Mouse (Mus musculus): ENCODE data around the gene Eipr1. TPM values are rescaled to one million over a fixed set of nuclear protein-coding genes. Genes with fewer than 3 reads are reported as not detected.
"Not testable (repeated sequence)": the region's sequence is repeated elsewhere in the genome, so short reads cannot be mapped to it uniquely, and the experiment has no call there.

Eipr1 gene
- polyA plus RNA-seq, 1 experiment from 2014 or later, result 25.6 TPM

- no peaks in the 10 kb centered on the region for H3K27me3 ChIP-seq
- in situ Hi-C loops (cut with MboI; ENCODE audit: low pct_unique_long_range_greater_than_20kb), result no loop called here
- DNase-seq (ENCODE audit: low read depth, low spot score), result no peak
- ChIA-PET POLR2A (no interaction called here), CTCF (no interaction called here)
- ATAC-seq, result no peak
- no peak for TF ChIP-seq CTCF (IDR thresholded peaks at IDR 0.05)
These were observed 19.0 kb upstream of the Eipr1 start for GRCm38 (mm10) chr12:28732631-28733030.

GRCm38 (mm10) chr12:28733520-28734245 lies 17.9 kb upstream of the Eipr1 start:
- in situ Hi-C loops (cut with MboI; ENCODE audit: low pct_unique_long_range_greater_than_20kb); CTCF ChIA-PET: not testable (repeated sequence)
- POLR2A ChIA-PET, result interaction anchor here (0.6 kb wide), 1 partner anchor 27 kb away, joined by 3 read pairs; no protein-coding TSS in a partner anchor

GRCm38 (mm10) chr12:28734271-28734670 lies 17.3 kb upstream of the Eipr1 start:
- ATAC-seq (no peak), DNase-seq (ENCODE audit: low read depth, low spot score) (no peak)
- CTCF ChIA-PET, result no interaction called here
- no peaks in the 10 kb centered on the region for H3K27me3 ChIP-seq
- in situ Hi-C loops (cut with MboI; ENCODE audit: low pct_unique_long_range_greater_than_20kb), result no loop called here
- TF ChIP-seq CTCF (IDR thresholded peaks at IDR 0.05), result no peak
- POLR2A ChIA-PET, result interaction anchor here (0.6 kb wide), 1 partner anchor 28 kb away, joined by 3 read pairs; no protein-coding TSS in a partner anchor

More at GRCm38 (mm10) chr12:28733520-28734245, 17.9 kb upstream of the Eipr1 start:
- ATAC-seq; H3K27me3 ChIP-seq; DNase-seq (ENCODE audit: low read depth, low spot score): not testable (repeated sequence)

GRCm38 (mm10) chr12:28735293-28735692 lies 16.3 kb upstream of the Eipr1 start:
- in situ Hi-C loops (cut with MboI; ENCODE audit: low pct_unique_long_range_greater_than_20kb), result loop anchor here (5.0 kb wide), 1 partner anchor 52 kb away; no protein-coding TSS in a partner anchor
- H3K27me3 ChIP-seq, result no peaks in the 10 kb centered on the region
- CTCF ChIA-PET, result no interaction called here
- no peak for TF ChIP-seq CTCF (IDR thresholded peaks at IDR 0.05)
- ATAC-seq (no peak), DNase-seq (ENCODE audit: low read depth, low spot score) (no peak)
- POLR2A ChIA-PET, result no interaction called here

GRCm38 (mm10) chr12:28743328-28743727 lies 8.3 kb upstream of the Eipr1 start:
- ChIA-PET POLR2A (no interaction called here), CTCF (no interaction called here)
- in situ Hi-C loops (cut with MboI; ENCODE audit: low pct_unique_long_range_greater_than_20kb), result no loop called here
- no peaks in the 10 kb centered on the region for H3K27me3 ChIP-seq
- no peak for ATAC-seq
- DNase-seq (ENCODE audit: low read depth, low spot score), result no peak
- no peak for TF ChIP-seq CTCF (IDR thresholded peaks at IDR 0.05)

- CTCF ChIA-PET, result interaction anchor here (1.1 kb wide), 1 partner anchor 10 kb away, joined by 3 read pairs; no protein-coding TSS in a partner anchor
- POLR2A ChIA-PET, result no interaction called here
- peak; percentile 84 for ATAC-seq
These were observed 1.5 kb upstream of the Eipr1 start, which contains the start of gene Trappc12 for GRCm38 (mm10) chr12:28750021-28750633. Gene Trappc12 (minus strand): TSS chr12:28750472.

GRCm38 (mm10) chr12:28750876-28751275 lies 727 bp upstream of the Eipr1 start:
- no peak for ATAC-seq
- in situ Hi-C loops (cut with MboI; ENCODE audit: low pct_unique_long_range_greater_than_20kb), result no loop called here
- POLR2A ChIA-PET, result interaction anchor here (2.1 kb wide), 1 partner anchor 32 kb away, joined by 4 read pairs; no protein-coding TSS in a partner anchor
- DNase-seq (ENCODE audit: low read depth, low spot score), result no peak
- TF ChIP-seq CTCF (IDR thresholded peaks at IDR 0.05), result no peak
- CTCF ChIA-PET, result interaction anchor here (1.0 to 1.1 kb wide), 2 partner anchors 11 kb away, joined by 3 read pairs; no protein-coding TSS in a partner anchor
- H3K27me3 ChIP-seq, result no peaks in the 10 kb centered on the region

More at GRCm38 (mm10) chr12:28750021-28750633, 1.5 kb upstream of the Eipr1 start, which contains the start of gene Trappc12:
- no peaks in the 10 kb centered on the region for H3K27me3 ChIP-seq
- DNase-seq (ENCODE audit: low read depth, low spot score), result no peak
- no peak for TF ChIP-seq CTCF (IDR thresholded peaks at IDR 0.05)
- in situ Hi-C loops (cut with MboI; ENCODE audit: low pct_unique_long_range_greater_than_20kb), result no loop called here

GRCm38 (mm10) chr12:28756019-28756418 lies 4.4 kb downstream of the Eipr1 start:
- ATAC-seq (peak; percentile 63), DNase-seq (ENCODE audit: low read depth, low spot score) (peak; percentile 37)
- ChIA-PET CTCF (interaction anchor here (1.0 kb wide), 1 partner anchor 38 kb away, joined by 3 read pairs; no protein-coding TSS in a partner anchor), POLR2A (no interaction called here)
- no peaks in the 10 kb centered on the region for H3K27me3 ChIP-seq
- no peak for TF ChIP-seq CTCF (IDR thresholded peaks at IDR 0.05)
- in situ Hi-C loops (cut with MboI; ENCODE audit: low pct_unique_long_range_greater_than_20kb), result no loop called here

- ChIA-PET POLR2A (no interaction called here), CTCF (no interaction called here)
- in situ Hi-C loops (cut with MboI; ENCODE audit: low pct_unique_long_range_greater_than_20kb), result no loop called here
- DNase-seq (ENCODE audit: low read depth, low spot score) (no peak), ATAC-seq (peak; percentile 65)
- no peaks in the 10 kb centered on the region for H3K27me3 ChIP-seq
- TF ChIP-seq CTCF (IDR thresholded peaks at IDR 0.05), result no peak
These were observed 18.4 kb downstream of the Eipr1 start for GRCm38 (mm10) chr12:28769953-28770352.

GRCm38 (mm10) chr12:28773815-28774214 lies 22.2 kb downstream of the Eipr1 start:
- in situ Hi-C loops (cut with MboI; ENCODE audit: low pct_unique_long_range_greater_than_20kb), result no loop called here
- H3K27me3 ChIP-seq, result no peaks in the 10 kb centered on the region
- CTCF ChIA-PET, result no interaction called here
- TF ChIP-seq CTCF (IDR thresholded peaks at IDR 0.05), result peak; percentile 18
- ATAC-seq, result no peak
- no peak for DNase-seq (ENCODE audit: low read depth, low spot score)
- POLR2A ChIA-PET, result no interaction called here

- in situ Hi-C loops (cut with MboI; ENCODE audit: low pct_unique_long_range_greater_than_20kb), result no loop called here
- ChIA-PET CTCF (interaction anchor here (1.0 to 1.1 kb wide), 2 partner anchors 9 to 10 kb away, joined by 3 read pairs; no protein-coding TSS in a partner anchor), POLR2A (no interaction called here)
- no peak for TF ChIP-seq CTCF (IDR thresholded peaks at IDR 0.05)
- DNase-seq (ENCODE audit: low read depth, low spot score), result no peak
- no peak for ATAC-seq
- H3K27me3 ChIP-seq, result no peaks in the 10 kb centered on the region
These were observed 23.5 kb downstream of the Eipr1 start for GRCm38 (mm10) chr12:28775120-28775519.
